Mouse (Mus musculus) inflammation-experienced regulatory T-cells, adult 6 months (primary cell): ENCODE results near the gene Ccdc71. TPM values are rescaled to one million over a fixed set of nuclear protein-coding genes. Genes with fewer than 3 reads are reported as not detected.
A peak's percentile ranks its signal among the peaks of the same experiment; 100 is the strongest.

Experiments
- ATAC-seq: one replicate; pipeline ENCODE4 v1.8.0; 2017
- polyA plus RNA-seq, 3 experiments: library from polyadenylated mRNA; unstranded; fragments of 100-300 nt; shearing (Covaris generic); gene quantifications; one replicate each; pipeline ENCODE4 v1.2.1; 2017

Gene Ccdc71
- 10 to 100 TPM; 22.9 to 28.1 (median 27.5) TPM for polyA plus RNA-seq

- ATAC-seq, result peak; percentile 89
Observed at GRCm38 (mm10) chr9:108460319-108461178, at the start of gene Ccdc71. Gene Ccdc71 (plus strand): TSS chr9:108460527.

DNA sequence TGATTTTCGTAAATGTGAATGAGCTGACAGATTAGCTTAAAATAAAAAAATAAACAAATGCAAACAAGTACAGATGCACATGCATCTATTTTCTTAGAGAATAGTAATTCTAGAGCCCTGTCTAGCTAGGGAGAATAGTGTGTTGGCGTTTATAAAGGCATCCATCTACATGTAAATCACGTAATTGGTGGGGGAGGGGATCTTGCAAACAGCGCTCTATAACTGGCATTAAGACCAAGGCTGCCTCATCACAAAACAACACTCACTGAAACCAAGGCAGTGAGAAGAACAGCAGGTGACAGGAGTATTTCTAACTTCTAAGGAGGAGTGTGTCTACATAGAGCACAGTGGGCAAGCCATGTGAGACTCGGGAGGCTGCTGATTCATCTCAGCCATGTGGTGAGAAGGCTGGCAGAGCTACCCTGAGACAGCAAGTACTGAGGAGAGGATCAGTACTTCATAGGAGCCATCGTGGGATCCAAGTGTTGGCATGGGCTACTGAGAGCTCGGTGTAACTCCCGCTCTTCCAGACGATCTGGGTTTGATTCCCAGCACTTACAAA lies 48.9 kb upstream of the Ccdc71 start:
- ATAC-seq, result no peak

GRCm38 (mm10) chr9:108412221-108412620 lies 48.1 kb upstream of the Ccdc71 start:
- no peak for ATAC-seq

- ATAC-seq, result no peak
Observed at GRCm38 (mm10) chr9:108428384-108428783, 31.9 kb upstream of the Ccdc71 start, which contains the start of gene Ccdc36. Gene Ccdc36 (minus strand): TSS chr9:108428484.

GRCm38 (mm10) chr9:108431431-108432067 lies 28.8 kb upstream of the Ccdc71 start:
- ATAC-seq, result no peak

- ATAC-seq, result no peak
Observed at GRCm38 (mm10) chr9:108436182-108436581, 24.1 kb upstream of the Ccdc71 start, which contains the start of gene BC048562. Gene BC048562 (plus strand): TSS chr9:108436482.

DNA sequence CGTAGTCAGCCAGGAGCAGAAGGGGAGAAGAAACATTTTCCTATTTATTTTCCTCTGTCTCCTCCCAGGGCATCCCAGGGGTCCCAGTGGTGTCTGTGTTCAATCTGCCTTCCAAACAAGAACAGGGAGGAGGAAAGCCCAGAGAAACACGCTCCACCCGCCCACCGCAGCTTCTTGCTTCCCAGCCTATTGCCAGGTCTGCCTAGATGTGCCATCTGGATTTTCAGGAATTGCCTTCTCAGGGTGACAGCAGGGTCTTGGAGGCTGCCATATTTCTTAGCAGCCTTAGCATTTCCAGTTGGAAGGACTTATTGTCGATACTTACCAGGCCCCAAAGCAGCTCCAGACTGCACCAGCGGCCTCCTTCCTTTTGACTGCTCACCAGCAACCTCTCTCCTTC lies 21.2 kb upstream of the Ccdc71 start:
- ATAC-seq, result no peak

- no peak for ATAC-seq
Observed at GRCm38 (mm10) chr9:108440485-108440884, 19.8 kb upstream of the Ccdc71 start.

DNA sequence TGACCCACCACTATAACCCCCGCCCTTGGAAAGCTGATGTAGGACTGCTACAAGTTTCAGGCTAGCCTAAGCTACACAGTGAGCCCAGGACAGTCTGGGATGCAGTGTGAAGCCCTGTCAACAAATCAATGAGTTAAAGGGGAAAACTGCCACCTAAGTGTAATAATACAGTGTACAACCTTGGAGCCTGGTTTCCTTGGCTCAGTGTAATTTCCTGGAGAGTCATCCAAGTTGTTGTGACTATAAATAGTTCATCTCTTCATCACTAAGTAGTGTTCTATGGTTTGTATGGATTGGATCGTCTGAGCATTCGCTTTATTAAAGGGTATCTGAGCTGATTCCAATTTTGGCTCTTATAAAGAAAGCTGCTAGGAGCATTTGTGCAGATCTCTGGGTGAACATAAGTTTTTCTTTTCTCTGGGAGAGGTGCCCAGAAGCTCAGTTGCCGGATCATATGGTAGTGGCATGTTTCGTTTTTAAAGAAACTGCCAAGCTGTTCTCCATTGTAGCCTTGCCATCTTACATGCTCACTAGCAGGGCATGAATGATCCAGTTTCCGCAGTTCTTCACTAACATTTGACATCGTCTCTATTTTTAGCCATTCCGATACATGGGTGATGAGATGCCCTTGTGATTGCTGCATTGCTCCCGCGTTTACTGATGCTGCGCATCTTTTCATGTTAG lies 18.9 kb upstream of the Ccdc71 start:
- no peak for ATAC-seq

GRCm38 (mm10) chr9:108445125-108445524 lies 15.2 kb upstream of the Ccdc71 start:
- ATAC-seq, result no peak

DNA sequence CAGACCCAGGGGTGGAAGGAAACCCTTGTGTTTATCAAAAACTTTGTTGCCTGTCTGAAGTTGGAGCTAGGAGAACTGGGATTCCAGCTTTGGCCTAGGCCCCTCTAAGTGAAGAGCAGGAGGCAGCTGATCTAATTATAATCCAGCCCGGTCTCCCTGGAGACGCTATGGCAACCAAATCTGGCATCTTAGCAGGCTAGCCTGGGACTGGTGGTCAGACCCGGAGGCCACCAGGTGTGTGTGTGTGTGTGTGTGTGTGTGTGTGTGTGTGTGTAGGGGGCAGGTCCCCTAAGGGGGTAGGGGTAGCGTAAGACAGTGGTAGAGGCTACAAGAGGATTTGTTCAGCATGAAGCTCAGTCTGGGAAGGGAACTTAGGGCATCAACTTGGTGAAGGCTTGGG lies 10.5 kb upstream of the Ccdc71 start:
- ATAC-seq, result no peak

DNA sequence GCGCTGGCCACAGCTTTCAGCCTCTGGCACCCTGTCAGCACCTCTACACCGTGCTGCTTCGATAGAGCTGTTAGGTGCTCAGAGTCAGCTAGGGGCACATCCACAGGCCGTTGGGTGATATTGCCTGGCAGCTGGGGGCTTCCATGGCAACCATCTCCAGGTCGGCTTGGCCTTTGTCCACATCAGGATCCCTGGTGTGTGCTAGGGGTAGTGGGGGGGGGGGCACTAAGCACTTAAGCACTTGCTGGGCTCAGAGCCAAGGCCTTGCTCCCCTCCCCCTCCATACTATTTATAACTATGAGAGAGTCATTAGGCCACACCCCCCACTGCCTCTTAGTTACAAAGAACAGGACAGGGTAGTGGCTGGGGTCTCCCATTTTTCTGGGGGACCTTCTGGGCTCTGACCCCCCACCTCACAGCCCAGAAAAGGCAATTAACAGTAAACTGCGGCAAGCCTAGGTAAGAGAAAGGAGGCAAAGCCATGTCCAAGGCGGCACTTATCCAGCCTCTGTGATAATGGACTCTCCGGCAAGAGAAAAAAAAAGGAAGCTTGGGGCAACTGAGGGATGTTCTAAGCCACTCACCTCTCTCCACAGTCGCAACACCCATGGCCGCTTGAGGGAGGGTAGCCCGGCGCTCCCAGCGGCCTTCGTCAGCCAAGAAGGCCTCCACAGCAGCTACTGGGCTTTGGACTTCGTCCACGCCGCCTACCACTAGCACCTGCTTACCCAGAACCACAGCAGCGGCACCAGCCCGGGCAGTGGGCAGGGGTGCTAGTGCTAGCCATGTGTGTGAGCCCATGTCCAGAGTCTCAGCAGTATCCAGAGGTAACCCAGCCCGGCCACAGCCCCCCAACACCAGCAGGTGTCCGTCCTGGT lies 9.8 kb upstream of the Ccdc71 start:
- no peak for ATAC-seq

- ATAC-seq, result no peak
Observed at GRCm38 (mm10) chr9:108451170-108451493, 9.2 kb upstream of the Ccdc71 start.

GRCm38 (mm10) chr9:108451519-108452160 lies 8.7 kb upstream of the Ccdc71 start:
- ATAC-seq, result no peak

GRCm38 (mm10) chr9:108452291-108452906 lies 7.9 kb upstream of the Ccdc71 start:
- ATAC-seq, result peak; percentile 69

GRCm38 (mm10) chr9:108452911-108453310 lies 7.4 kb upstream of the Ccdc71 start:
- ATAC-seq, result no peak

- no peak for ATAC-seq
Observed at GRCm38 (mm10) chr9:108453458-108453857, 6.9 kb upstream of the Ccdc71 start.

DNA sequence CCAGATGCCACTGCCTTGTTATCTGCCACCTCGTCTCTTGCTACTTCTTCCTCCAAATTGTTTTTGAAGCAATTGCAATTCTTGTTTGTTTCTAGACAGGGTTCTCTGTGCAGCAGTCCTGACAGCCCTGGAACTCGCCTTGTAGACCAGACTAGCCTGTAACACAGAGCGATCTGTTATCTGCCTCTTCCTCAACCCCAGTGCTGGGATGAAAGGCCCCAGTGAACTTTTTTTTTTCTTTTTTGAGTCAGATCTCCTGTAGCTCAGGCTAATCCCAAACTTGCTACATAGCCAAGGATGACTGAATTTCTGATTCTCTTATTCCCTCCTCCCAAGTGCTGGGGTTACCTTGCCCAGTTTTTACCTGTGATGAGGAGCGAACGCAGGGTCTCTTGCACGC lies 5.9 kb upstream of the Ccdc71 start:
- ATAC-seq, result no peak

DNA sequence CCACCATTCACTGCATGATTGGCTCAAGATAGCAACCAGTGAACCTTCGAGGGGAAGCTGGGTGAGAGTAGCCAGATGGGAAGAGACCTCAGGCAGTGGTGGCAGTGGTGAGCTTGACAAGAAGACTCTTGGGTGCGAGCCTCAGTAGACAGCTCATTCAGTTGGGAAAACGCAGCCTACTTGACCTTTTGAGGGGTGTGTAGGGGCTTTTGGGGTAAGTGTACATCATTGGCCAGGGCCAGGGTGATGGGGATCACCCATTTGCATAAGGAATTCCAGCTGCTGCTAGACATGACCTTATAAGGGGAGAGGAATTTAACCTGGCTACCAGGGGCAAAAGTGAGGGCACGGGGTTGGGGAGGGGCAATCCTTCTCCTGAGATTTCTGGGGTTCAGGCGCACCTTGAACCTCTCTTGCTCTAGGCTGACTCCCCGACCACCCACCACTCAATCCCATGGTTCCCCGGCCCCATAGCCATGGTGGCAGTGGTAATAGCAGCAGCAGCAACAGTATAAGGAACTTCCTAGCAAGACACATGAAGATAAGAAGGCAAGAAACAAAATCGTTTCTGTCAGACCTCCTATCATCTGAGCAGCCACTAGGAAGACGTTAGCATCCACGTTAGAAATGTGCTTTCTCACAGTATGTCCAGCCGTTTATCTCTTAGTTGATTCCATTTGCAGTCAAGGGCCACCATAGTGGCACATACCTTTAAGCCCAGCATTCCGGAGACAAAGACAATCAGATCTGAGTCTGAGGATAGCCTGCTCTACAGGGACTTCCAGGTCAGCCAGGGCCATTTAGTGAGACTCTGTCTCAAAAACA lies 4.4 kb upstream of the Ccdc71 start:
- ATAC-seq, result no peak

DNA sequence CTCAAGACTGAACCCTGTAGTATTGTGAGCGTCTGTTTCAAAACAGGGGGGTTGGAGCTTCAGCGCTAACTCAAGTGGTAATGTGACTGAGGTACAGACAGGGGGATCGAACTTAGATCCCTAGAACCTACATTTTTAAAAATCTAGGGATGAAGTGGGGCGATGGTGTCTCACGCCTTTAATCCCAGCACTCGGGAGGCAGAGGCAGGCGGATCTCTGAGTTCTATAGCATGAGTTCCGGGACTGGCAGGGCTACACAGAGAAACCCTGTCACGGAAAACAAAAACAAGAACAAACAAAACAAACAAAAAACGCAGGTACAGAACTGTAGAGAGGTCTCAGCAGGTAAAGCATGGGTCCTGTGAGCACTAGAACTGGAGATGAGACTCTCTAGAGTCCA lies 3.4 kb upstream of the Ccdc71 start:
- no peak for ATAC-seq
